Mouse (Mus musculus) ovary, postnatal 36 days (tissue): ENCODE measurements at regions not wholly inside any gene's neighbourhood (a gene's known extent, or its start where the extent isn't known, plus 50 kb on each side); places are given as distances from the start of the nearest gene placed in this dataset.
A peak's percentile ranks its signal among the peaks of the same experiment; 100 is the strongest.
"Not testable (repeated sequence)": the region's sequence is repeated elsewhere in the genome, so short reads cannot be mapped to it uniquely, and the experiment has no call there.

ENCODE experiments used
- DNase-seq: peaks from one replicate; pipeline ENCODE4 v3.0.0; 2022; ENCODE audit warnings: low spot score, mixed read lengths

GRCm38 (mm10) chr8:97251458-97251865, 1363.1 kb upstream of the Got2 start:
- DNase-seq = peak; percentile 20

GRCm38 (mm10) chr8:97234551-97235107, 1346.3 kb upstream of the Got2 start:
- DNase-seq = no peak

- no peak for DNase-seq
Measured at GRCm38 (mm10) chr8:97232619-97233376, 1344.5 kb upstream of the Got2 start.

- DNase-seq = no peak
Measured at GRCm38 (mm10) chr8:97231652-97232051, 1343.3 kb upstream of the Got2 start.

- no peak for DNase-seq
Measured at GRCm38 (mm10) chr8:97191806-97192205, 1303.5 kb upstream of the Got2 start.

- not testable (repeated sequence) for DNase-seq
Measured at GRCm38 (mm10) chr8:97183831-97184230, 1295.5 kb upstream of the Got2 start.

- not testable (repeated sequence) for DNase-seq
Measured at GRCm38 (mm10) chr8:97182456-97182855, 1294.1 kb upstream of the Got2 start.
